Mouse (Mus musculus) cerebral cortex, adult 2 months (tissue): ENCODE results near the gene Vwa3a.

Experiments
- WGBS: fragments of 180-500 bp; shearing (Covaris S2); methylation state at CpG from one replicate; pipeline ENCODE4 v1.1.7; 2018; 5-methylcytosine and 5-hydroxymethylcytosine counted together

Gene Vwa3a

GRCm38 (mm10) chr7:120739018-120739417, at the start of gene Vwa3a:
TSS of gene Vwa3a (plus strand) at chr7:120739318.
- WGBS, result 75% methylated on average over 6 of the region's 6 CpGs

DNA sequence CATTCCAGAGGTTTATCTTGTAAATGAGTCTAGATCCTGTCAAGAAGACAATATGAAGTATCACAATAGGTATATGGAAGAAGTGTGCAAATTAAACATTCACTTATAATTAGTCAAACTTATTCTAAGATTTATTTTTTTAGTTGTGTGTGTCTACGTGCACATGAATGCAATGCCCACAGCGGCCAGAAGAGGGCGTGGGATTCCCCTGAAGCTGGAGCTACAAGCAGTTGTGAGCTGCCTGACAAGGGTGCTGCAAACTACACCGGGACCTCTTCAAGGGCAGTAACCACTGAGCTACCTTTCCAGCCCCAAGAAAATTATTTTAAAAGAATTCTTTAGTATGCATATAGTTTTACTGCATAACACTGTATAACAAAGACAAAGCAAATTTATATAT, 48.5 kb upstream of the Vwa3a start:
- 77% methylated on average over 4 of the region's 4 CpGs for WGBS

DNA sequence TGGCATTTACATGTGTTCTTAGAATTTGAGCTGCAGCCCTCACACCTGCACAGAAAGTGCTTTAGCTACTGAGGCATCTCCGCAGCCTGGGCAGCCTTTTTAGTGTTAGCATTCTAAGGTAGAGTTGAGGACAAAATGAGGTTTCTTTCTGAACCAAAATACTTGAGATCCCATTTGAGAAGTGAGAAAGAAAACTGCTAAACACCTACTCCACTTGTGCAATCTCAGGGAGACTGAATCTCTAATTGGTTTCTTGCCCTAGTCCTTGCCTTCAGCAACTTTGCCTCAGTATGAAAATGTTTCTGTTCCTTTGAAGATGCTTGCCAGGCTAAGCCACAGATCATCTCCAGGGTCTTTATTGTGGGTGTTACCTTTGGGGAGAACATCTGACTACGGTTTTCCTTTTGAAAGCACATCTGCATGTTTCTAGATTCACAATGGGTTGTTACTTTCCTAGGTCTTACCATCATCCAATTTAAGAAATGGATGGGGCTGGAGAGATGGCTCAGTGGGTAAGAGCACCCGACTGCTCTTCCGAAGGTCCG, 45.2 kb upstream of the Vwa3a start:
- 83% methylated on average over 5 of the region's 5 CpGs for WGBS

GRCm38 (mm10) chr7:120695196-120695595, 43.9 kb upstream of the Vwa3a start:
- 46% methylated on average over 6 of the region's 6 CpGs for WGBS

GRCm38 (mm10) chr7:120695641-120696040, 43.5 kb upstream of the Vwa3a start:
- whole genome bisulfite sequencing, result 92% methylated on average over 1 of the region's 1 CpGs

GRCm38 (mm10) chr7:120696331-120696730, 42.8 kb upstream of the Vwa3a start:
- 96% methylated on average over 2 of the region's 2 CpGs for WGBS

- WGBS, result 84% methylated on average over 6 of the region's 6 CpGs
These were observed 39.5 kb upstream of the Vwa3a start for GRCm38 (mm10) chr7:120699586-120699985.

DNA sequence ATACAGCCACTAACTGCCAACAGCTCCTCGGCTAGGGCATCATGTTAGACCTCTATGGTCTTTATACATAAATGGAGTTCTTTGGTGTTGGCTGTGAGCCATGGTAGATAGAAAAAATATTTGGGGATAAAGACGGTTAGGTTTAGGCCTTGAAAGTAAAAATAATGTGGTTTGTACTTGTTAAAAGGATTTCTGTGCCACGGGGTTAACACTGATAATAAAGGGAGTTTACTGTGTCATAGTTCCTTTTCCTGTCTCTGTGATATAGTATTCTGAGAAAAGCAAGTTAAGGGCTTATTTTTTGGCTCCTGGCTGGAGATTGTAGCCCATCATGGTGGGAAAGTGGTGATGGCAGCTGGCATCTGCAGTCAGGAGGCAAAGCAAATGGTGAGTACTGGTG, 35.2 kb upstream of the Vwa3a start:
- WGBS, result 62% methylated on average over 3 of the region's 3 CpGs

DNA sequence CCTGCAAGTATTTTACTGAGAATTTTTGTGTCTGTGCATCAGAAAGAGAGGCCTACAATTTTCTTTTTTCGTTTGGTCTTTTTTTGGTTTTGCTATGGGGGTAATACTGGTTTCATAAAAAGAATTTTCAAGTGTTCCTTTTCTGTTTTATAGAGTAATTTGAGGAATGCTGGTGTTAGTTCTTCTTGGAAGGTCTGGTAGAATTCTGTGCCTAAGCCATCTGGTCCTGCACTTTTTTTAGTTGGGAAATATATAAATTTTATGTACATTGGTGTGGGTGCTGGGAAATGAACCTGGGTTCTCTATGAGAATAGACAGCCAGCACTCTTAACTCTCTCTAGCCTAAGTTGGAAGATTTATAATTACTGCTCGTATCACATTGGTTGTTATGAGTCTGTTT, 27.0 kb upstream of the Vwa3a start:
- 46% methylated on average over 2 of the region's 2 CpGs for WGBS

GRCm38 (mm10) chr7:120713225-120713624, 25.9 kb upstream of the Vwa3a start:
- WGBS, result 92% methylated on average over 2 of the region's 2 CpGs

GRCm38 (mm10) chr7:120713951-120714350, 25.2 kb upstream of the Vwa3a start:
- WGBS, result 66% methylated on average over 11 of the region's 11 CpGs

GRCm38 (mm10) chr7:120717261-120717660, 21.9 kb upstream of the Vwa3a start:
- 35% methylated on average over 2 of the region's 2 CpGs for WGBS

GRCm38 (mm10) chr7:120721051-120721450, 18.1 kb upstream of the Vwa3a start:
- WGBS, result 97% methylated on average over 5 of the region's 5 CpGs

DNA sequence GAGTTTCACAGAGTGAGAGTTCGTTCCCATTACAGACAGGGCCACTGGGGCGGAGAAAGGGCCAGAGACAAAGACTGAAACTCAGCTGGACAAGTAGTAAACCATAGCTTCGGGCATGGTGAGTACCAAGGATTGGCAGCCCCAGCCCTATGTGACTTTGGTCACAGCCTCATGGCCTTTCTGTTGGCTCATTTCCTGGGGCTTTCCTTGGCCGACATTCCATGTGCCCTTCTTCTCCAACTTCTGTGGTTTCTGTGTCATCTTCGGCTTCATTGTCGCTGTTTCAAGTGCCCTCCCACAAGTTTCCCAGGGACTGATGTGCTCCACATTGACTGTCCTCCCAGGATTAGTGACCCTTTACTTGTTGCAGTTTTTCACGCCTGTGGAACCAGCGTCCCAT, 17.7 kb upstream of the Vwa3a start:
- WGBS, result 81% methylated on average over 8 of the region's 8 CpGs

- WGBS, result 83% methylated on average over 4 of the region's 4 CpGs
These were observed 17.1 kb upstream of the Vwa3a start for GRCm38 (mm10) chr7:120722063-120722462.

DNA sequence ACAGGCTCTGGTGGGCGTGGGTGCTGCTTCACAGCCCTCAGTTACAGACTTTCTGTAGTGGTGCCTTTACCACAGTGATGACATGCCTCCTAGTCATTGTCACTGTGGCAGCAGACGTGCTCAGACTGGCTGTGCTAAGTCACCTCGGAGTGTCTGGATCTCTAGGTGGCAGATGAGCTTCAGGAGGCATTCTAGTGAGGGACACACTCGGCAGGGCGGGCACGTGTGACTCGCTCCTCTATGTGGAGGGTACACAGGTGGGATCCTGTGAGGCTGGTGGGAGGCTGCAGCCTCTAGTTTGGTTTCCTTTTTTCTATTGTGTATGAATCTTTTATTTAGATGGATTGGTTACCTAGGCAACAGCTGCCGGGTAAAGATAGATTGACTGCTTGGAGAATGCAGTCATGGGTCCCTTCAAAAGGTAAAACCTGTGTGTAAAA, 16.3 kb upstream of the Vwa3a start:
- 42% methylated on average over 8 of the region's 8 CpGs for WGBS

GRCm38 (mm10) chr7:120727581-120727980, 11.5 kb upstream of the Vwa3a start:
- WGBS, result 88% methylated on average over 3 of the region's 3 CpGs

DNA sequence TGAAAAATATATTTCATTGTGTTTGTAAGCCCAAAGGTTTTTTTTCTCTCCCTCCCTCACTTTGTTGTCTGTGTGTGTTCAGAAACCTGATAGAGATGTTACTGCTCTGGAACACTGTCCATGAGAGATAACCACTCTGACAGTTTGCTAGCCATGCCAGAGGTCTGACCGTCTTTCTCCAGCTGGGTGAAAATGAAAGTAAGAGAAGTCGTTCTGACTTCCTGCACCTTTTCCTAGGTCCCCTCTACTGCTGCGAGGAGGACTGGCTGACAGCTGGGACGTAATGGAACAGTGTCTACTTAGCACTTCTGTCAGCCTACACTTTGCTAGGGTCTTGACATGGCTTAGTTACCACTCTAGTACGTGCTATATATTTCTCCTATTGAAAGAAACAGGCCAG, 9.5 kb upstream of the Vwa3a start:
- 75% methylated on average over 5 of the region's 5 CpGs for WGBS

- WGBS, result 78% methylated on average over 7 of the region's 7 CpGs
These were observed 6.2 kb upstream of the Vwa3a start for GRCm38 (mm10) chr7:120732906-120733305.

DNA sequence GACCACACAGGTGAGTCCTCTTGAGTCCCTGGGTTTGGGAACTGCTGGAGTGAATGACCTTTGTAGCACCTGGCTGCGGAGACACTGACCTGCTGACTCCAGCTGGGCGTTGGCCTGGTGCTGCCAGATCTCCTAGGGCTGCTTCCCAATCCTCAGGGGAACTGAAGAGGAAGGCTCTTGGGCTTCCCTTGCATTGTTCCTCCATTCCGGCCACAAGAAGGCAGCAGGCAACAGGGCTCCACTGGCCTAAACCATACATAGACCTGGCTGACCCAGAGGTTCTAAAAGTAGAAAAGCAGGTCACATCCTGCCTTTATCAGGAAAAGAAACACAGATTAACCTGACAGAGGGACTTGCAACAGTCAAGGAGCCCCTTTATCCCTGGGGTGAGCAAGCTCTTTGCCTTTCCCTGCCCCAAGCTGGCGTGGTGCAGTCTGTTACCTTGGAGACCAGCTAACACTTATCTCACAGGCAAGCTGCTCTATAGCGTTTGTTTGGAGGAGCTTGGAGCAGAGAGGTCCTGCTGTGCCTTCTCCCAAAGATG, 512 bp downstream of the Vwa3a start:
- 16% methylated on average over 5 of the region's 5 CpGs for WGBS

DNA sequence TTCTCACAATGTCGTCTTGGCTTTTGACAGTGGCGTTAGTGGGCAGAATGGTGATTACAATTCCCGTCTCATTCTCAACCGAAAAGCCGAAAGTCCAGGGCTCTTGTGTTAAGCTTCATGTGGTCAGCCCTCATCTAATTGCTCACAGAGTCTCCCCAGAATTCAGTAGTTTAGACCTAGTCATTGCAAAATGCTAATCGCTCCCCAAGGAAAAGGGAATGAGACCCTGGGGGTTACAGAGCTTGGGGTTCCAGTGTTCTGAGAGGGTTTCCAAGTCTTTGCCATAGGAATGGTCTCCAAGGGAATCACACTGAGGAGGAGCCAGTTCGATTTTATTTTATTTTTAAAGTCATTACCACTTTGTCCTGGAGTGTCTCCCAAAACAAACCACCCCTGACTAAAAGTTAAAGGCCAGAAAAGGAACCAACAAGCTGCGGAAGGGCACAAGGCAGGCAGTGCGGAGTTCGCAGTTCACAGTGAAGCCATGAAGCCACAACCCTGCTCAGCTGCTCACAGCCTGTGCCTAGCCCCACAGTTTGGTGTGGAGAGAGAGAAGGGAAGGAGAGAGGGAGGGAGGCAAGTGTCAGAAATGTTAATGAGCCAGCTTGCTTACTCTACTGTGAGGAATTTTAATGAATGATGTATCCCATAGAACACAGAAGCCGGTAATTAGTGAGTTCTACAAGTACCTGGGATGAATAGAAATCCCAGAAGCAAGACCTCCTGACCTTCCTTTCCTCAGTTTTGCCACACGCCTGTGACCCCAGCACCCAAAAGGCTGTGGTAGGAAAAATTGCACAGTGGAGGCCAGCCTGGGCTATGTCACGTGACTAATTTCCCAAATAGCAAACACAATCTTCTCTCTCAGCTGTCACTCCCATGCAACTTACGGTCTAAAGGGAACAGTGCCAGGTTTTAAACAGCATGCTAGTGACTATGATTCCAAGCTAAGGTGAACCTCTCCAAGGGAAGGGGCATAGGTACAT, 4.5 kb downstream of the Vwa3a start:
- 60% methylated on average over 14 of the region's 14 CpGs for WGBS

GRCm38 (mm10) chr7:120744606-120745005, 5.5 kb downstream of the Vwa3a start:
- WGBS, result 97% methylated on average over 6 of the region's 6 CpGs

DNA sequence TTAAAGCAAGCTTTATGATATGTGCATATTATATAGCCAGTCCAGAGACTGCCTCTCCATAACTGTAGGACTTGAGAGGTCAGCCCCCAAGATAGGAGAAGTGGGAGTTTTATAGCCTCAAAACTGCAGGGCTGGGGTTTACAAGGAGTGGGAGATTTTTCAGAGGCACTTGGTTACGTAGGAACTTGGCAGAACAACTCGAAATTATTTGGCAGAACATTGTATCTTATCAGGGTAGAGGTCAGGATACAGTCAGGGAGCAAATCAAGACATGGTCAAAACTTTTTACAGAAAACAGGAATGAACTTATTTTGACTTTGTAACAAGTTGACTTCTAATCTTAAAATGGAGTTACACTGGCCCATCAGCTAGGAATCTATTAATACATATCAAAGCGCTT, 6.9 kb downstream of the Vwa3a start:
- WGBS, result 75% methylated on average over 3 of the region's 3 CpGs
